Mouse (Mus musculus): ENCODE results near the gene Rnf115.
"Not testable (repeated sequence)": the region's sequence is repeated elsewhere in the genome, so short reads cannot be mapped to it uniquely, and the experiment has no call there.

The Rnf115 gene

GRCm38 (mm10) chr3:96727343-96727827 lies at the start of gene Rnf115, which contains the start of gene Polr3c:
Rnf115 (plus strand) TSS chr3:96727664.
Polr3c (minus strand) TSS chr3:96727628.
- peak; percentile 96 for DNase-seq (ENCODE audit: low read depth, low spot score)

GRCm38 (mm10) chr3:96678456-96678855 lies 49.0 kb upstream of the Rnf115 start:
- DNase-seq (ENCODE audit: low read depth, low spot score): no peak

GRCm38 (mm10) chr3:96679159-96679674 lies 48.2 kb upstream of the Rnf115 start:
- DNase-seq (ENCODE audit: low read depth, low spot score): no peak

DNA sequence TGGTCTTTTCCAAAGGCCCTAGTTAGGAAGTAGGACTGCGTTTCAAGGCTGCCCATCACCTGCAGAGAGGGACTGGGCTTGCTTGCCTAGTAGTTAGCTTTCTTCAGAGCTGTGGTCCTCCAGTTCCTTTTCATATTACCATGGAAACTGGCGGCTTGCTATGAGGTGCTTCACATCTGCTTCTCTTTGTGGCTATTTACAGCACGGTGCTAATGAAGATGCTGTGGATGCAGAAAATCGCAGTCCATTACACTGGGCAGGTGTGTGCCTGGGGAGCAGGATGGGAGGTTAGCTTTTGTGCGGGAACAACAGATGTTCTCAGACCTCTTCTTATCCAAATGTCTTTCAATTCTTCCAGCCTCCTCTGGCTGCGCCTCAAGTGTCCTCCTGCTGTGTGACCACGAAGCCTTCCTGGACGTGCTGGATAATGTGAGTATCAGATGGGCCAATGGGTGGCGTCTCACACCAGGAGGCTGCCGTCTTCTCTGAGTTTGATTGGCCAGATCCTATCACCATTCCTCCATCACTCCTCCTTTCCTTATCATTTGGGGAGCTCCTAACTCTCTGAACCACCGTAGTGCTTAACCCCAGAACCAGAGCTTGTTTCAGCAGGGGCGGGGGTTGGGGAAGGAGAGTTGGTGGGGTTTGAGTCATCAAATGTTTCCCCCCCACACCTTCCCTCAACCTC lies 47.1 kb upstream of the Rnf115 start:
- DNase-seq (ENCODE audit: low read depth, low spot score): no peak

DNA sequence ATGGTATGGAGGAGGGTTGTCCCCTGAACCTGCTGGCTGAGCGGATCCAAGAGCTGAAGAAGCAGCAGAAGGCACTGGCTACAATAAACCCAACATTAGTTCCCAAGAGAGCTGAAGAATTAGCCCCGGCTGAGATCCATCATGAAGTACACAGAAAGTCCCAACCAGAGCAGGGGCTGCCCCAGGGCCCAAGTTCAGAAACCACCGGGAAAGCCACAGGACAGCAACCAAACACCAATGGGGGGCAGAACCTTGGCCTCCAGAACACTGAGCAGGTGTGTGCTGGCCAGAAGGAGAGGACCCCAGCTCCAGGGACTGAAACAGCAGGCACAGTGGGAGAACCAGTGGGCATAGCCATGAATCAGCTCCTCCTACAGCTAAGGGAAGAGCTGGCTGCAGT lies 44.0 kb upstream of the Rnf115 start:
- no peak for DNase-seq (ENCODE audit: low read depth, low spot score)

DNA sequence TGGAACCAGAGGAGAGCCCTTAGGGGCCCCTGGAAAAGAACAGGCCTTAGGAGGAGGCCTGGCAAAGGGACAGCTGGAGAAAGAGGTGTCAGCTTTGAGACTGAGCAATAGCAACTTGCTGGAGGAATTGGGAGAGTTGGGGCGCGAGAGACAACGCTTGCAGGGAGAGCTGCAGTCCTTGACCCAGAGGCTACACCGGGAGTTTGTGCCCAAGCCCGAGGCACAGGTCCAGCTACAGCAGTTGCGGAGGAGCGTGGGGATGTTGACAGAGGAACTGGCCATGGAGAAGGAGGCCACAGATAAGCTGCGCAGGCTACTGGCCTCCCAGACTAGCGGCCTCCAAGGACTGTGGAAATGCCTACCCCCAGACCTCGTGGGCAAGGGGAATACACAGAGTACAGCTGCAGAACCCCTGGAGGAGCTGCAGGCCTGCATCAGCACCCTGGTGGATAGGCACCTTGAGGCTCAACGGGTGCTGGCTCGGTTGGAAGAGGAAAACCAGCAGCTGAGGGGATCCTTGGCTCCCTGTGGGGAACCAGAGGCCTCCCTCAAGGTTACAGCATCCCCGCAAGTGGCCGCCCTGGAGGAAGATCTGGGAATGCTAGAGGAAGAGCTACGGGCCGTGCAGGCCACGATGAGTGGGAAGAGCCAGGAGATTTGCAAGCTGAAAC lies 43.2 kb upstream of the Rnf115 start:
- DNase-seq (ENCODE audit: low read depth, low spot score): no peak

GRCm38 (mm10) chr3:96684822-96685156 lies 42.7 kb upstream of the Rnf115 start:
- no peak for DNase-seq (ENCODE audit: low read depth, low spot score)

DNA sequence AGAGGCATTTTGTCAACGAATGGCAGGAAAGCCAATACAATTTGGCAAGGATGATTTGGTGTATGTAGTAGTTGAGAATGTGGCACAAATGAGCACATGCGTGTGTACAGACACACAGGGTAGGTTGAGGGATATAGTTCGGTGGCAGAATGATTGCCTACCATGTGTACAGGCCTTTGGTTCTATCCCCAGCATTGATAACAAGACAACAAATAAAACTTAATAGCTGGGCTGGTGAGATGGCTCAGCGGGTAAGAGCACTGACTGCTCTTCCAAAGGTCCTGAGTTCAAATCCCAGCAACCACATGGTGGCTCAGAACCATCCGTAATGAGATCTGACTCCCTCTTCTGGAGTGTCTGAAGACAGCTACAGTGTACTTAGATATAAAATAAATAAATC lies 41.4 kb upstream of the Rnf115 start:
- not testable (repeated sequence) for DNase-seq (ENCODE audit: low read depth, low spot score)

- DNase-seq (ENCODE audit: low read depth, low spot score): peak; percentile 33
Measured at GRCm38 (mm10) chr3:96688854-96689253, 38.6 kb upstream of the Rnf115 start.

DNA sequence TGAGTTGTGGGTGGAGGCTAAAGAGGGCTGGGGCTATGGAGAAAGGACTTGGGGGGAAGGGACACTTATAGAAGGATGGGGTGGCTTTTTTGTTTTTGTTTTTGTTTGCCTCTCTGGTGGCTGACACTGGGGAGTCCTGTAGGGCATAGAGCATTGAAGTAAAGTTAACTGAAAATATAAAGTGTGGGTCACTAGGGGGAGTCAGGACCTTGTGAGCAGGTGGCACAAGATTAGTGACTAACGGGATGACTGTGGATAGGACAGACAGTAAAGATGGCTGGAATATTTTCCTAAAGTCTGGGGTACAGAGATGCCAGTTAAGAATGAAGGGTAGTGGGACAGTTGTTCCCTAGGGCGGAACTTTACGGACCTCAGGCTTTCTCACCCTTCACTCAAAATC lies 37.2 kb upstream of the Rnf115 start:
- DNase-seq (ENCODE audit: low read depth, low spot score): no peak

- no peak for DNase-seq (ENCODE audit: low read depth, low spot score)
Measured at GRCm38 (mm10) chr3:96692506-96692905, 35.0 kb upstream of the Rnf115 start.

DNA sequence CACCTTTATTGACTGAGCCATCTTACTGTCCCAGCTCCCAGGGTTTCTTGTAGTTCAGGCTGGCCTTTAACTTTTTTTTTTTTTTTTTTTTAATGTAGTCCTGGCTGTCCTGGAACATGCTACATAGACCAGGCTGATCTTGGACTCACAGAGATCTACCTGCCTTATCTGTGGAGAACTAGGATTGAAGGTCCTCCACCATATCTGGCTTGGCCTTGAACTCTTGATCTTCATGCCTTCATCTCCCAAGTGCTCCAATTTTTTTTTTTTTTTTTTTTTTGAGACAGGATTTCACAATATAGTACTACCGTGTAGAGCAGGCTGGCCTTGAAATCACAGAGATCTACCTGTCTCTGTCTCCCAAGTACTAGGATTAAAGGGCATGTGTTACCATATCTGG lies 33.9 kb upstream of the Rnf115 start:
- no peak for DNase-seq (ENCODE audit: low read depth, low spot score)

DNA sequence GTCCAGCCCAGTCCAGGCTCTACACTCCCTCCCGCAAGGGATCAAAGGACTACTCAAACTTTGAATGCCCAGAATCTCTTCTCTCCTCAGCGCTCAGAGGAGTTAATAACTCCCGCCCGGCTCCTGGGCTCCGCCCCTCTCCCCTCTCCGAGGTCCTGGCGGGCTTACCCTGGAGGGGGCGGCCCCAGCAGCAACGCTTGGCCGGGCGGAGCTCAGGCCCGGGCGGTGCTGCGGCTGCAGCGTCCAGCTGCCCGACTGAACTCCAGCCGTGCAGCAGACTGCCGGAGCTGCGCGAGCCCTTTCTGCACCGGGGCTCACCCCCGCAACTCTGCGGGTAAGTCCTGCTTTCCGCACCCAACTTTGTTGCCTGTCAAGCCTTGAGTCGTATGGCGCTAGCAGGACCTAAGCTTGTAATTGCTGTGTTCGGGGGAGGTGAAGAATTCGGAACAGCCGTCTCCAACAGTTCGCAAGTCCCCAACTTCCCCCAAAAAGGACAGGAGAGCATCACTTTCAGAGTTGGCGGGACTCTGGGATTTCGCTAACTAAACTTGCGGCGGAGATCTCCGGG lies 31.2 kb upstream of the Rnf115 start, which contains the start of gene Pias3:
TSS of gene Pias3 (plus strand) at position 187 of the 568 bp plus-strand sequence.
- DNase-seq (ENCODE audit: low read depth, low spot score): peak; percentile 89

DNA sequence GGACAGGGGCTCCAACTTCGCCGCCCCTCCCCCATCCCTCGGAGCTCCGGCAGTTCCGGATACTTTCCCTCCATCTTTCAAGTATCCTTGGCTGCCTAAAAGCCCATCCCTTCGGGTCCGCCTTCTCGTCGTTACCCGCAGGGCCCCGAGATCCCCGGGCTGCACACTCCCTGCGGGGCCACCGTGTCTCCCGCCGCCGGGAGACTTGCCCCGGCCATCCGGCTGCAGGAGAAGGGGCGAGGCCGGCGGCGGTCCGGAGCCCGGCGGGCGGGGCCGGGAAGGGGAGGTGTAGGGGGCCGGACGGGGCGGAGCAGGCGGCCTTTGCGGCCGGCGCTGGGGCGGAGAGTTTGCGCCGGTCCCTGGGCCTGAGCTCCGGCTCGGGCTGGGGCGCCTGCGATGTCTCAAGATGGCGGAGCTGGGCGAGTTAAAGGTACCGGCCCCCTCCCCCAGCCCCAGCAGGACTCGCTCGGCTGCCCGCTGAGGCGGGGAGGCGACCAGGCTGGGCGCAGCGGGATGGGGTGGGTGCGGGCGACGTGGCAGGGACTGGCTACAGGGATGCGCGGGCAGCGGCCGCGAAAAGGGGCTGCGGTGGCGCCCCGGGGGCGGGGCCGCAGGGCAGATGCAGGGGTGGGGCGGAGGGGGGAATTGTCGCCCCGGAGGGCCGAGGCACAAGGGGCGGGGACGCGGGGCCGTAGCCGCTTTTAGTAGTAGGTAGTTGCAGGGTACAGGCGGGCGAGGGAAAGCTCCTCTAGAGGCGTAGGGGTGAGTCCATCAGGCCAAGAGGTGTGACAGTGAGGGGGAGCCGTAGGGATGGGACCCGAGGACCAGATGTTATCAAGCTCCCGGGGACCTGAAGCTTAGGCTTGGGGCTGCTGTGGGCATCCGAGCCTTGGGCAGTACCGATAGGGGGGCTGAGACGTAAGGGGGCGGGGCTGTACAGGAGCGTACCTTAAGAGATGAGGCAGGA lies 30.4 kb upstream of the Rnf115 start:
- peak; percentile 96 for DNase-seq (ENCODE audit: low read depth, low spot score)

GRCm38 (mm10) chr3:96698993-96699690 lies 28.3 kb upstream of the Rnf115 start:
- no peak for DNase-seq (ENCODE audit: low read depth, low spot score)

- DNase-seq (ENCODE audit: low read depth, low spot score): peak; percentile 71
Measured at GRCm38 (mm10) chr3:96700376-96700775, 27.1 kb upstream of the Rnf115 start.

DNA sequence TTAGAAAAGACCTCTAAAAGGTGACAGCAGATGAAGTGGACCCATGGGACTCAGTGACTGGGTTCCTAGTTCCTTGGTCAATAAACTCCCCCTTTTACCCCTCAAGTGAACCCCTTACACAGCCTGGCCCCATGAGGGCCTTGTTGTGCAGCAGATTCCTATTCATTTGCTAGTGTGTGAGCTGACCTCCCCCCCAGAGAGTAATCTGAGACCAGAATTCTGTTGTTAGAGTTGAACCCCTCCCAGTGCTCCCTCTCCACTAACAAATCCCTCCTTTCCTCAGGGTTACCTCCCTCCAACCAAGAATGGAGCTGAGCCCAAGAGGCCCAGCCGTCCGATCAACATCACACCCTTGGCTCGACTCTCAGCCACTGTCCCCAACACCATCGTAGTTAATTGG lies 26.5 kb upstream of the Rnf115 start:
- no peak for DNase-seq (ENCODE audit: low read depth, low spot score)

- peak; percentile 25 for DNase-seq (ENCODE audit: low read depth, low spot score)
Measured at GRCm38 (mm10) chr3:96704778-96705177, 22.7 kb upstream of the Rnf115 start.

- no peak for DNase-seq (ENCODE audit: low read depth, low spot score)
Measured at GRCm38 (mm10) chr3:96706217-96706616, 21.2 kb upstream of the Rnf115 start.

DNA sequence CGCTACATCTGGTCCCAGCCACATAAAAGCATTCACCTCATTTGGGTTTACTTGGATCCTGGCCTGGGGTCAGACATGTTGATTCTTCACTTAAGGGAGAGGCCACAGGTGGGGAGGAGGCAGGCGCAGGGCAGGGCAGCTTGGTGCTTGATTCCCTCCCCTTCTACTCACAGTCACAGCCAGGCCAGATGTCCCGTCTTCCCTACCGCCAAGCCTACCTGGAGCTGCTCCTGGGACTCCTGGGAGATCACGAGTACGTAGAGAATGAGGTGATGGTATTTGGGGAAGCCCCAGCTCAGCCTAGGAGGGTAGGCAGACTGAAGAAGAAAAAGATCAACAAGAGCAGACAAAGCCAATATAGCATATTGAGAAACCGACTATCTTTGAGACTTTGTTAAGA lies 20.5 kb upstream of the Rnf115 start:
- DNase-seq (ENCODE audit: low read depth, low spot score): no peak
